Mouse (Mus musculus) heart, postnatal 0 days (tissue): ENCODE data around the gene Tnfrsf21. TPM values are rescaled to one million over a fixed set of nuclear protein-coding genes. Genes with fewer than 3 reads are reported as not detected.

Source experiments
- ATAC-seq: fragments of 200-750 bp; cut with Nextera tagmentation; 2 replicates; pipeline ENCODE4 v1.8.0; 2017; ENCODE audit warnings: low read depth, moderate number of reproducible peaks, moderate library complexity; ENCODE audit not compliant: insufficient read depth
- DNase-seq: peaks from one replicate; pipeline ENCODE4 v3.0.0-alpha.2; 2016; ENCODE audit warnings: low spot score
- H3K27ac ChIP-seq: fragments of 300-500 bp; sonication (generic); 2 replicates; pipeline ENCODE4 v1.5.1; 2014; ENCODE audit warnings: low read depth, mild to moderate bottlenecking
- H3K27me3 ChIP-seq: fragments of 300-500 bp; sonication (generic); 2 replicates; pipeline ENCODE4 v1.6.1; 2014; ENCODE audit warnings: low read length, mixed read lengths; ENCODE audit not compliant: control insufficient read depth, insufficient read depth
- H3K36me3 ChIP-seq: fragments of 300-500 bp; sonication (generic); replicated peaks from 2 replicates; pipeline ENCODE4 v1.6.1; 2014; ENCODE audit warnings: low read length, mixed read lengths; ENCODE audit not compliant: control insufficient read depth, insufficient read depth
- H3K4me1 ChIP-seq: fragments of 300-500 bp; sonication (generic); 2 replicates; pipeline ENCODE4 v1.6.1; 2014; ENCODE audit warnings: antibody characterized with exemption; ENCODE audit not compliant: control insufficient read depth, insufficient read depth
- H3K4me2 ChIP-seq: fragments of 300-500 bp; sonication (generic); 2 replicates; pipeline ENCODE4 v1.6.1; 2014; ENCODE audit warnings: low read depth, mild to moderate bottlenecking, low read length, moderate library complexity
- H3K4me3 ChIP-seq: fragments of 300-500 bp; sonication (generic); 2 replicates; pipeline ENCODE4 v1.5.1; 2014; ENCODE audit warnings: low read depth, low read length
- H3K9ac ChIP-seq: fragments of 300-500 bp; sonication (generic); replicated peaks from 2 replicates; pipeline ENCODE4 v1.6.1; 2014; ENCODE audit warnings: low read depth, low read length, mixed read lengths
- H3K9me3 ChIP-seq: fragments of 300-500 bp; sonication (generic); replicated peaks from 2 replicates; pipeline ENCODE4 v1.6.1; 2016; ENCODE audit warnings: low read length; ENCODE audit not compliant: control insufficient read depth
- CTCF ChIP-seq: IDR thresholded peaks from 2 replicates; pipeline ENCODE4 v1.5.1; 2016; ENCODE audit warnings: antibody characterized with exemption, control low read depth, low read depth
- EP300 ChIP-seq: IDR thresholded peaks from 2 replicates; pipeline ENCODE4 v1.6.1; 2016; ENCODE audit warnings: antibody characterized with exemption, low read depth
- WGBS: fragments of 180-500 bp; shearing (Covaris S2); extraction: QIAGEN DNeasy Blood & Tissue Kit; methylation state at CpG from one replicate; pipeline ENCODE4 v1.1.7; 2014; 5-methylcytosine and 5-hydroxymethylcytosine counted together
- polyA plus RNA-seq: library from polyadenylated mRNA; unstranded; fragments of >200 nt; fragmentation: Nextera tagmentation; extraction: Ambion mirVana; gene quantifications from 2 replicates; pipeline ENCODE4 v1.2.1, GENCODE M21; 2015
- total RNA-seq: library from RNA; depleted of rRNA; stranded (reverse); fragments of >200 nt; gene quantifications from 2 replicates; pipeline ENCODE4 v1.2.3, GENCODE M21; 2014; ENCODE audit warnings: low replicate concordance

Tnfrsf21 gene
- total and polyA plus RNA-seq, 2 experiments from 2014 or later, result 6.3 to 8.2 TPM

DNA sequence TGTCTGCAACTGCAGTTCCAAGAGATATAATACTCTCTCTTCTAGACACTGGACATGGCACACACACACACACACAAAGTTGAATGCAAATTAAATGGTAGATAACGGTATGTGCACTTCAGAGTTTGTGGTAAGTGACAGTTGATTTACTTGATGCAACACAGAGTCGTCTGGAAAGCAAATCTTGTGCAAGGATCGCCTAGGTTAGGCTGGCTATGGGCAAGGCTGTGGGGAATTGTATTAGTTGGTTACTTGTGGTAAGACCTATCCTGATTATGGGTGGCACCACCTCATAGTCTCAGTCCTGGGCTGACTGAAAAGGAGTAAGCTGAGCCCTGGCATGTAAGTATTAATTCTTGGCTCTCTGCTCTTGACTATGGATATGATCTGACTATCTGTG is 112.0 kb downstream of the Tnfrsf21 start:
- Histone ChIP-seq H3K36me3 (no peaks in the 10 kb centered on the region), H3K27ac (no peak overlapping the region), H3K4me3 (no peak overlapping the region), H3K4me1 (no peaks in the 10 kb centered on the region), H3K9me3 (0 out of 2 replicates have a peak, but pooled peaks cover 4% of the 10 kb centered on the region), H3K4me2 (no peak overlapping the region), H3K9ac (no peak overlapping the region), H3K27me3 (no peaks in the 10 kb centered on the region)
- 68% methylated on average over 3 of the region's 3 CpGs for WGBS
- no peak for TF ChIP-seq EP300
- TF ChIP-seq CTCF, result no peak
- no peak for DNase-seq
- no peak for ATAC-seq

GRCm38 (mm10) chr17:43128908-43129533 is 112.7 kb downstream of the Tnfrsf21 start:
- no peak overlapping the region for H3K4me2 ChIP-seq
- H3K4me3 ChIP-seq, result no peak overlapping the region
- H3K9ac ChIP-seq, result no peak overlapping the region
- no peaks in the 10 kb centered on the region for H3K4me1 ChIP-seq
- WGBS, result 82% methylated on average over 7 of the region's 7 CpGs
- no peak for TF ChIP-seq CTCF
- no peak for TF ChIP-seq EP300
- H3K27ac ChIP-seq, result no peak overlapping the region
- no peaks in the 10 kb centered on the region for H3K36me3 ChIP-seq
- H3K9me3 ChIP-seq, result 0 out of 2 replicates have a peak, but pooled peaks cover 3% of the 10 kb centered on the region
- no peaks in the 10 kb centered on the region for H3K27me3 ChIP-seq
- ATAC-seq (no peak), DNase-seq (no peak)

- no peak for TF ChIP-seq CTCF
- TF ChIP-seq EP300, result no peak
- H3K4me1 ChIP-seq, result no peaks in the 10 kb centered on the region
- H3K4me3 ChIP-seq, result no peak overlapping the region
- H3K4me2 ChIP-seq, result no peak overlapping the region
- 78% methylated on average over 3 of the region's 3 CpGs for WGBS
- H3K9ac ChIP-seq, result no peak overlapping the region
- no peaks in the 10 kb centered on the region for H3K27me3 ChIP-seq
- no peaks in the 10 kb centered on the region for H3K36me3 ChIP-seq
- DNase-seq (no peak), ATAC-seq (no peak)
- H3K27ac ChIP-seq, result no peak overlapping the region
- H3K9me3 ChIP-seq, result no peaks in the 10 kb centered on the region
Observed at GRCm38 (mm10) chr17:43130115-43130869, 113.9 kb downstream of the Tnfrsf21 start.

DNA sequence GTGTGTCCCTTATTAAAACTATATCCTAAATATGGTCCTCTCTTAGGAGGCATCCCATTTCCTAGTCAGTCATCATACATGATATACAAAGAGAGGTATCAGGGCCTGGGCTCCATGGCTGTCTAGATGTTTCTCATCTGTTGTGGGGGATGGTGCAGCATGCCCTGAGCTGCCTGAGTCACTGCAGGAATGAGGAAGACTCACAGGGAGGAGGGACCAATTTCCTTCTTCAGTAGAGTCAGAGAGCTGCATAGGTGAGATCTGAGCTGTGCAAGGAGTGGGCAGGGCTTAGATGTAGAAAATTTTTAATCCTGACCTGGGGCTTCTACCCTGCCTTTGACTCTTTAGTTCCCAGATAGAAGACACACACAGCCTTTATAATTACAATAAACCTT is 114.5 kb downstream of the Tnfrsf21 start:
- no peak for DNase-seq
- Histone ChIP-seq H3K4me3 (no peak overlapping the region), H3K9me3 (no peaks in the 10 kb centered on the region), H3K36me3 (no peaks in the 10 kb centered on the region), H3K9ac (no peak overlapping the region), H3K27me3 (no peaks in the 10 kb centered on the region), H3K4me1 (no peaks in the 10 kb centered on the region), H3K27ac (no peak overlapping the region), H3K4me2 (no peak overlapping the region)
- ATAC-seq, result no peak
- TF ChIP-seq EP300 (no peak), CTCF (no peak)

- no peaks in the 10 kb centered on the region for H3K36me3 ChIP-seq
- H3K4me1 ChIP-seq, result no peaks in the 10 kb centered on the region
- no peaks in the 10 kb centered on the region for H3K27me3 ChIP-seq
- no peak overlapping the region for H3K27ac ChIP-seq
- TF ChIP-seq CTCF, result no peak
- TF ChIP-seq EP300, result no peak
- H3K4me2 ChIP-seq, result no peak overlapping the region
- ATAC-seq (no peak), DNase-seq (no peak)
- H3K4me3 ChIP-seq, result no peak overlapping the region
- no peak overlapping the region for H3K9ac ChIP-seq
- WGBS, result 82% methylated on average over 5 of the region's 5 CpGs
- no peaks in the 10 kb centered on the region for H3K9me3 ChIP-seq
Observed at GRCm38 (mm10) chr17:43132477-43132876, 116.1 kb downstream of the Tnfrsf21 start.
